Mouse (Mus musculus) megakaryocyte progenitor cell, adult 5-6 weeks (primary cell): ENCODE data around the gene Gimd1. TPM values are rescaled to one million over a fixed set of nuclear protein-coding genes. Genes with fewer than 3 reads are reported as not detected.

Source experiments
- total RNA-seq, 2 experiments: library from RNA; stranded (forward) in 1 of 2; stranded (reverse) in 1 of 2; fragments of 157-497, 149-512 nt in 1 of 2; fragments of 200-1000 nt in 1 of 2; gene quantifications; 2 replicates each; pipeline versions ENCODE4 v1.2.3 to v1.2.4; 2015 to 2017

Gene Gimd1
- total RNA-seq, 2 experiments from 2014 or later = not detected

Other genes starting within 250 kb of the Gimd1 start
- 15.8 and 16.2 TPM in 2 replicates for gene Tbck, start 54.3 kb downstream of the Gimd1 start, total RNA-seq (2015)
- 16.4 and 17.8 TPM in 2 replicates for gene Tbck, start 54.3 kb downstream of the Gimd1 start, total RNA-seq (2017)
- 92.8 and 103 TPM in 2 replicates for gene Aimp1, start 54.5 kb downstream of the Gimd1 start, total RNA-seq (2015)
- gene Aimp1, start 54.5 kb downstream of the Gimd1 start, total RNA-seq (2017) = 110 and 121 TPM in 2 replicates